Mouse (Mus musculus) monocyte, adult 2 months (primary cell): ENCODE results near the gene Tmem163.

Source experiments
- DNase-seq, 2 experiments: peaks; one replicate each; pipeline ENCODE4 v3.0.0; 2022; ENCODE audit warnings: low spot score in 2 of 2, low read depth in 1 of 2

Gene Tmem163

GRCm38 (mm10) chr1:127576143-127576542 is 103.2 kb downstream of the Tmem163 start:
- no peak for DNase-seq

DNA sequence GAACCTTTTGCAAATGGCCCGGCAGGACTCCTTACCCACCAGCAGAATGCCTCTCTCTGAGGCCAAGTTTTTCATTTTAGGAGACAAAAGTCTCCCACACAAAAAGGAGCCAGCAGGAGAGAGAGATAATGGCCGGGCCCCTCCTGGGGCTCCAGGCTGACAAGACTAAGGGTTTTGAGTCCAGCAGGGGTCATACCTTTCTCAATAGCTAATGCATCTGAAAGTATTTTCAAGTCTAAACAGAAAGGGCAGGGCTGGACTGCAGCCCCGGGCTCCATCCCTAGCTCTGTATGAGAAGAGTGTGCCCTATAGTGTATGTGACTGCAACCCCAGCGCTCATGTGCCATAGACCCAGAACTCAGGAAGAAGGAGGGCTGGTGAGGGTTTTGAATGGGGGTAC is 103.7 kb downstream of the Tmem163 start:
- no peak for DNase-seq

GRCm38 (mm10) chr1:127573186-127573585 is 106.2 kb downstream of the Tmem163 start:
- no peak for DNase-seq

GRCm38 (mm10) chr1:127568641-127569040 is 110.7 kb downstream of the Tmem163 start:
- no peak for DNase-seq

DNA sequence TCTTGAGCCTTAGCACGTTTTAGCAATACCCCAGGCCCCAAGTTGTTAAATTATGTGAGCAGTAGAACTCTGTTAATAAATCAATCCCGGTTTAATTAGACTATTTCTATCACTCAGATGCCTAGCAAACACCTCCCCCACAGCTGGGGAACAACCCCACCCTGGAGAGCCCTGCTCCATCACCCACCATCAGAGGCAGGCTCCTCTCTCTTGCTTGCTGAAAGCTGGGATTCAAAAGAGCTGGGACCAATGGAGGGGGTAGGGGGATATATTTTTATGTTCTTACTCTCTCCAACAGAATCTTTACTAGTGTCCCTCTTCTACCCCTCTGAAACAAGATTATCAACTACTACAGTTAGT is 122.9 kb downstream of the Tmem163 start:
- no peak for DNase-seq

DNA sequence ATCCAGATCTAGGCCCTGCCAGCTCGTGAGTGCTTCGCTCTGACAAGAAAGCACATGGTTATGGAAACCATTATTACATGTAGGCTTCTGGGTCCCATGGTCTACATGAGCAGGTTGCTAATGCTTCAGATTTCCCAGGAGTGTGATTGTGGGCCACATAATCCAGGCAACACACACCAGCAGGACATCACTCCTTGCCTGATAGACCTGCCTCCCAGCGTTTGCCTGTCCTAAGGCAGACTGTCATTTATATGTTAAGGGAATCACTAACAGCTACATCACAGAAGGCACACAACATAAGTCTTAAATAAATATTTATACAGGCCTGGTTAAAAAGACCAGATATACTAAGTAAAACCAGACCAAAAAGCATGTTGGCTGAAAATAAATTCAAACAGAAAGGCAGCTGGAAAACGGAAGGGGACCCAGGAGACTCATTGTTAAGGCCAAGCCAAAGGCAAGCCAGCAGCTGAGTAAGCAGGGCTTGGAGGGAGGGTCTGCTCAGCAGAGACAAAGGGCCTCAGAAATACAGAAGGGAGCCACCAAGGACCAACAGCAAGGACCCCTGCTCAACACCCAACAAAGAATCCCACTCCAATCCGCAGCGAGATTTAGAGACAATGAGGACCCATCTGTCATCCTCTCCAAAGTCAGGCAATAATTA is 123.4 kb downstream of the Tmem163 start:
- DNase-seq = no peak

- DNase-seq = no peak
These were observed 131.3 kb downstream of the Tmem163 start for GRCm38 (mm10) chr1:127548078-127548477.

- DNase-seq = no peak
These were observed 136.6 kb downstream of the Tmem163 start for GRCm38 (mm10) chr1:127542756-127543155.

DNA sequence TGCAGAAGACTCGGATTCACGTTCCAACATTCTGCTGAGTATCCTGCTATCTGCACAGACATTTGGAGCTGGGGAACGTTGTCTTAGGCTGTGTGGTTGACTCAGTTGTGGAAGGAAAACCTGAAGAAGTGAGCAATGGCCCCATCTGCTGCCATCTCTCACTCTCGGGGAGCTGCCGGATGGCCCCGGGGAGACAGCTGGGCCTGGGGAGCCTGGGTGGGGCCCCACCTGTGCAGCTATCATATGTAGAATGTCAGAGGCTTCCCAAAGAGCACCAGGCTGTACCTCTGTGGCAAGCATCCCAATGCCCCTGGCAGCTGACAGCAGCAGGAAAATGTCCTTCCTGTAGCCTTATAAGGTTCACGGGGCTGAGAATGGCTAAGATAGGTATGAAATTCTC is 137.4 kb downstream of the Tmem163 start:
- no peak for DNase-seq

GRCm38 (mm10) chr1:127541522-127541921 is 137.8 kb downstream of the Tmem163 start:
- DNase-seq = no peak

- no peak for DNase-seq
These were observed 141.9 kb downstream of the Tmem163 start for GRCm38 (mm10) chr1:127537204-127538038.

DNA sequence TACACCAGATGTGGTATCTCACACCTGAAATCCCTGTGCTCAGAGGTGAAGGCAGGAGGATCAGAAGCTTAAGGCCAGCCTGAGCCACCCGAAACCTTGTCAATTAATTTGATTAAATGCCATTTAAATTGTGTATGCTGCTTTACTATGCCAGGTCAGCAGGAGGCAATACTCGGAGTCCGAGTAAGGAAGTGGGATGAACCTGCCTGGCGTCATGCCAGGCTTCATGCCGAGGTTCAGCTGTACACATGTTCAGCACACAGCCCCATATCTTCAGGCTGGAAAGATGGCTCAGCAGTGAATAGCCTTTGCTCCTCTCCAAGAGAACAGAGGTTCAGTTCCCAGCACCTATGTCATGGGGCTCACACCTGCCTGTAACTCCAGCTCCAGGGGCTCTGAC is 142.9 kb downstream of the Tmem163 start:
- no peak for DNase-seq

GRCm38 (mm10) chr1:127531723-127532122 is 147.6 kb downstream of the Tmem163 start:
- no peak for DNase-seq

DNA sequence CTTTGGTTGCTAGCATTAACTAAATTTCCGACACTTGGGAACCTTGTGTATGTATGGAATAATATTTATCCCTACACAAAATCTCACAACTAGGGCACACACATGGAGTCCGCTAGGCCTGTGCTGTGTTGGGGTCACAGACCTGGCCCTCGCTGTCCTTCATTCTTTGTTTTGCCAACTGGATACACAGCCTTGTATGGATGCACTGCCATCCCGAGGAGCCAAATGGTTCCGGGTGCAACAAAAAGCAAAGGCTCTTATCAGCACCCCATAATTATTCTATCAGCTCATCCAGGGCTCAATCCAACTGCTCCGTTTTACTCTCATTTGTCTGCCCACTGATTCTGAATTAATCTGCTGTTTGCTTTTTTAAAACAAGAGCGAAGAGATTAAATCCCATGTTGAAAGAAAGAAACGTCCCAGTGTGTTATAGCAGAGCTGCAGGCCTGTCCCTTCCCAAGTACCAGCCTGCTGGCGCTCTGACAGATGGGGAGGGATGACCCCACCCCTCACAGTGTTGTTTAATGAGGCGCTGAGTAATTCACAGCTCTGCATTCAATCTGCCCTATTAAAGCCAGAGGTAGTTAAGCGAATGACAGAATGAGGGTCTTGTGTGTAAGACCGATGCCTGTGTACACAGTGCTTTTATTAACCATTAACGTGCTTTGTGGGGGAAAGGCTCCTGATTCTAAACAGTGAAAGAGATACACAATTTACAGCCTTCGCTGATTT is 148.3 kb downstream of the Tmem163 start:
- DNase-seq = no peak

DNA sequence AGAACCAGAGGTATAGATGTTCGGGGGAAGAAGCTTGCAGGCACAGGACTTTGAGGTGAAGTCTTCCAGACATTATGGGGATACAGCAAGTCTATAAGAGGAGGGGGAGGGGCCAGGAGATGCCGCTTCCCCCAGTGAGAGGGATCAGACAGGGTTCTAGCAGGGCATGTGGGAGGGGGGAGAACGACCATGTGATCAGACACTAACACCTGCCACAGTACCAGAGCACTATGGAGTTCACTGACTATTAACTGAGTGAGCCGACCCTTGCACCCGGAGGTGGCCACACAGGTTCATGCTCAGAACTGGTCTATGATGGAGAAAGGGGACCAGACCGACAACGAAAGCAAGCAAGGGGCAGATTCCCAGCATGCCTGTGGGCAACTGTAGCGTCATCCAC is 156.0 kb downstream of the Tmem163 start:
- DNase-seq = no peak

GRCm38 (mm10) chr1:127514888-127515287 is 164.5 kb downstream of the Tmem163 start:
- DNase-seq = no peak

DNA sequence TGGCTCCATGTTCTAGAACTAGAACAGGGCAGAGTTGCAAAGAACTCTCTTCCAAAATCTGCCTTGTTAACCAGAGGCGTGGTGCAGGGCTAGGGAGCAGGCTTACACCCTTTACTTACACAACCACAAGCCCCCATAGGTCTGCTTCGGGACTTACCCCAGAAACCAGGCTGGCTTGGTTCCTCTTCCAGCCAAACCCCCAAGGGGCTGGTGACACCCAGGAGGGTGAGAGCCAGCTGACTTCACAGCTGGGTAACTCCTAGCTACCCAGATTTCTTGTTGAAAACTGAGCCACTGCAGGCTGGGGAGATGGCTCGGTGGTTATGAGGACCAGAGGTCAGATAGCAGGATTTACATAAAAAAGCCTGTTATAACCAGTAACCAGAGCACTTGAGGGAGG is 164.9 kb downstream of the Tmem163 start:
- no peak for DNase-seq

DNA sequence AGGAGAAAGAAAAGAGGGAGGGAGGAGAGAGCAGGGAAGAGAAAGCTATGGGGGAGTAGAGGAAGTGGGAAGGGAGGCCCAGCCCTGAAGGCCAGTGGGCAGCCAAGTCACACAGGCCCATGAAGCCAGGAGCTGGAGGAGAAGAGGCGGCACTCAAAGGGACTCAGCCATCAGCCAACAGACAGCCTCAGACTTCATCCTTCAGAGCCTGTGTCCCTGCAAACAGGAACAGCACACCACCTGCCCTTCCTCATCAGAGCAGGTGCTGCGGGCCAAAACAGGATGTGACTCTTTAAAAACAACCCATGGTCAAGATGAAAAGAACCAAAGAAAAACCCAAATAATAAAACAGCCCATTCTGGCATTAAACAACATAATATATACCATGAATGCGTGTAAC is 165.7 kb downstream of the Tmem163 start:
- no peak for DNase-seq

- DNase-seq = no peak
These were observed 166.2 kb downstream of the Tmem163 start for GRCm38 (mm10) chr1:127513140-127513539.

DNA sequence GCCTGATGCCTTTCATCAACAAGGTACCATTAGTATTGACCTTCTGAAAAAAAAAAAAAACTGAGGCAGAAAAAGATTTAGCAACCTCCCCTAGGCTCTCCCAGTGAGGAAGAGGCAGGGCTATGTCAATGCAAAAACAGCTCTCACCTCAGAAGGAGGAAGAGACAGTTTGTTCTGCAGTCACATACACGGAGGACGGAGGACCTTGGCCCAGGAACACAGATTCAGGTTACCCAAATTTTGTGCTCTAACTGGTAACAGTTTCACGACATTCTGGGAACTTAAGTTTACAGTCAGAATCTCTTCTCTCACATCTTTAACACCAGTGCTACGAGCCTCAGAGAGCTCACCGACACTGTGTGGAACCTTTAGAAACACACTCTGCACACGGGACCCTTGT is 166.6 kb downstream of the Tmem163 start:
- no peak for DNase-seq

DNA sequence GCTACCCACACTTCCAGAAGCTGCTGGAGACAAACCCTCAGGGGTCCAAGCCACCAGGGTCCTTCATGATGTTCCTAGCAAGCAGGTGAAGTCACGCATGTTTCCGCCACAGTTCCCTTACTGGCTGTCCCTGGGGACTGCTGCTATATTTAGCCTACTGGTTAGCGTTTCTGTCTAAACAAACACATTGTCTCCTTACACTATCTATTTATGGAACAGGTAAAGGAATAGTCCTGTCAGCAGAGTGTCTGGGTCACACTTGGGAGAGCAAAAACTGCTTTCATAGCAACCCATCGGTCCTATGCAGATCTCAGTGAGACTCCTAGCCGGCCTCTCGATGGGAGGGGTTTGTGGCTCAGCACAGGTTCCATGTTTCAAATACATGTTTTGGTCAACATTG is 168.0 kb downstream of the Tmem163 start:
- no peak for DNase-seq

DNA sequence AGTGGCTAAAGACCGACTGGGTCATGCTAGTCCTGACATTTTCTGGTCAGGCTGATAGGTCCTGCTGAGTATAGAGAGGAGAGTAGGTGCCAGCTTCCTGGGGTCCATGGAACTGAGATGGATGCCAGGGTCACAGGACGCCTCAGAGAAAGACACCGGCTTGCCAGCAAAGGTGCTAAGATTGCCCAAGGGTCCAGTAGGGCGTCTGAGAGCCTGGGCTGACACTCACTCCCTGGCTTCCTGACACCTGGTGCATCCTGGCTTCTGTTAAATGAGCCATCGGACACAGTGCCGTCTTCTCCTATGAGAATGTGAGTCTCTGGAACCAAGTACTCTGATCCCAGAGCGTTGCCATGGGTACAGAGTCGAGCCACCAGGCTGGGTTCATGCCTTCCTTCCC is 170.4 kb downstream of the Tmem163 start:
- DNase-seq = no peak
